Mouse (Mus musculus) C2C12 (cell line): ENCODE results near the gene Pigu.

Experiments
- FOSL1 ChIP-seq: IDR thresholded peaks from one replicate; pipeline ENCODE4 v1.8.0; 2011; ENCODE audit warnings: mild to moderate bottlenecking, low read length; ENCODE audit not compliant: poor library complexity, insufficient read depth, severe bottlenecking
- MAX ChIP-seq: IDR thresholded peaks from one replicate; pipeline ENCODE4 v1.6.1; 2011; ENCODE audit warnings: mild to moderate bottlenecking, control low read depth

DNA sequence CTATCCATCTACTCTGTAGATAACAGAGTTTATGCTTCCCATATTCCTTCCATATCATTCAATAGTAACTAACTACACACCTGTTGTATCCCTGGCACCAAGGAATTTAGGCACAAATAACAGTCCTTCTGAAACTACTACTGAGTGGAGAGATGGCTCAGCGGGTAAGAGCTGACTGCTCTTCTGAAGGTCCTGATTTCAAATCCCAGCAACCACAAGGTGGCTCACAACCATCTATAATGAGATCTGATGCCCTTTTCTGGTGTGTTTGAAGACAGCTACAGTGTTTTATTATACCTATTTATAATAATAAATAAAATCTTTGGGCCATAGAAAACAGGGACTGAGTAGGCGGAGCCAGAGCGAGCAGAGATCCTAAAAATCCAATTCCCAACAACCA is 2.8 kb downstream of the Pigu start:
- TF ChIP-seq FOSL1, result no peak
- TF ChIP-seq MAX, result no peak
